Mouse (Mus musculus) lung, postnatal 36 days (tissue): ENCODE measurements around the gene Nars2.

Experiments
- DNase-seq: peaks from one replicate; pipeline ENCODE4 v3.0.0; 2022; ENCODE audit warnings: mixed read lengths

Gene Nars2

GRCm38 (mm10) chr7:96971027-96971996 is 20.0 kb downstream of the Nars2 start:
- DNase-seq, result peak; percentile 33

- no peak for DNase-seq
These were observed 21.0 kb downstream of the Nars2 start for GRCm38 (mm10) chr7:96972138-96972904.

GRCm38 (mm10) chr7:96975914-96976313 is 24.6 kb downstream of the Nars2 start:
- no peak for DNase-seq

GRCm38 (mm10) chr7:96977209-96977608 is 25.9 kb downstream of the Nars2 start:
- no peak for DNase-seq

- DNase-seq, result no peak
These were observed 30.1 kb downstream of the Nars2 start for GRCm38 (mm10) chr7:96981366-96981765.

- peak; percentile 64 for DNase-seq
These were observed 32.5 kb downstream of the Nars2 start for GRCm38 (mm10) chr7:96983660-96984347.

GRCm38 (mm10) chr7:96985798-96986197 is 34.5 kb downstream of the Nars2 start:
- peak; percentile 69 for DNase-seq

- DNase-seq, result peak; percentile 33
These were observed 35.6 kb downstream of the Nars2 start for GRCm38 (mm10) chr7:96986795-96987445.

- DNase-seq, result no peak
These were observed 36.4 kb downstream of the Nars2 start for GRCm38 (mm10) chr7:96987676-96988075.

- DNase-seq, result peak; percentile 60
These were observed 61.7 kb downstream of the Nars2 start for GRCm38 (mm10) chr7:97012956-97013355.

GRCm38 (mm10) chr7:97018005-97018404 is 66.7 kb downstream of the Nars2 start:
- DNase-seq, result peak; percentile 22

GRCm38 (mm10) chr7:97018418-97018817 is 67.1 kb downstream of the Nars2 start:
- DNase-seq, result no peak

- no peak for DNase-seq
These were observed 68.0 kb downstream of the Nars2 start for GRCm38 (mm10) chr7:97019303-97019702.

- DNase-seq, result peak; percentile 45
These were observed 75.6 kb downstream of the Nars2 start for GRCm38 (mm10) chr7:97026772-97027358.

GRCm38 (mm10) chr7:97029151-97029550 is 77.8 kb downstream of the Nars2 start:
- peak; percentile 46 for DNase-seq

GRCm38 (mm10) chr7:97032412-97032811 is 81.1 kb downstream of the Nars2 start:
- no peak for DNase-seq

GRCm38 (mm10) chr7:97039641-97040040 is 88.3 kb downstream of the Nars2 start:
- no peak for DNase-seq

- DNase-seq, result no peak
These were observed 90.7 kb downstream of the Nars2 start for GRCm38 (mm10) chr7:97041868-97042449.

GRCm38 (mm10) chr7:97042981-97043380 is 91.7 kb downstream of the Nars2 start:
- no peak for DNase-seq

GRCm38 (mm10) chr7:97060966-97061365 is 109.7 kb downstream of the Nars2 start:
- DNase-seq, result no peak

- no peak for DNase-seq
These were observed 120.2 kb downstream of the Nars2 start for GRCm38 (mm10) chr7:97071512-97071911.

- no peak for DNase-seq
These were observed 120.8 kb downstream of the Nars2 start for GRCm38 (mm10) chr7:97072061-97072460.
